Mouse (Mus musculus) lung, postnatal 0 days (tissue): ENCODE measurements at regions not wholly inside any gene's neighbourhood (a gene's known extent, or its start where the extent isn't known, plus 50 kb on each side); places are given as distances from the start of the nearest gene placed in this dataset.
A peak's percentile ranks its signal among the peaks of the same experiment; 100 is the strongest.

Source experiments
- ATAC-seq: fragments of 200-750 bp; cut with Nextera tagmentation; 2 replicates; pipeline ENCODE4 v1.8.0; 2017; ENCODE audit warnings: moderate library complexity
- DNase-seq: peaks from one replicate; pipeline ENCODE4 v3.0.0-alpha.2; 2016; ENCODE audit warnings: low spot score
- H3K27ac ChIP-seq: fragments of 300-500 bp; sonication (generic); 2 replicates; pipeline ENCODE4 v1.5.1; 2014; ENCODE audit warnings: antibody characterized with exemption, mild to moderate bottlenecking, low read length, mixed read lengths
- H3K27me3 ChIP-seq: fragments of 300-500 bp; sonication (generic); replicated peaks from 2 replicates; pipeline ENCODE4 v1.6.1; 2014; ENCODE audit warnings: low read length, mixed read lengths; ENCODE audit not compliant: insufficient read depth
- H3K36me3 ChIP-seq: fragments of 300-500 bp; sonication (generic); 2 replicates; pipeline ENCODE4 v1.6.1; 2014; ENCODE audit warnings: low read length, mixed read lengths; ENCODE audit not compliant: insufficient read depth
- H3K4me1 ChIP-seq: fragments of 300-500 bp; sonication (generic); 2 replicates; pipeline ENCODE4 v1.6.1; 2014; ENCODE audit warnings: antibody characterized with exemption, low read depth, low read length, mixed read lengths; ENCODE audit not compliant: insufficient read depth
- H3K4me2 ChIP-seq: fragments of 300-500 bp; sonication (generic); replicated peaks from 2 replicates; pipeline ENCODE4 v1.6.1; 2014; ENCODE audit warnings: low read depth, mild to moderate bottlenecking, low read length, moderate library complexity, mixed read lengths
- H3K4me3 ChIP-seq: fragments of 300-500 bp; sonication (generic); 2 replicates; pipeline ENCODE4 v1.5.1; 2014; ENCODE audit warnings: low read depth, low read length
- H3K9ac ChIP-seq: fragments of 300-500 bp; sonication (generic); replicated peaks from 2 replicates; pipeline ENCODE4 v1.6.1; 2014; ENCODE audit warnings: low read depth, mild to moderate bottlenecking
- H3K9me3 ChIP-seq: fragments of 300-500 bp; sonication (generic); 2 replicates; pipeline ENCODE4 v1.6.1; 2016; ENCODE audit warnings: low read length, mixed read lengths
- CTCF ChIP-seq: IDR thresholded peaks from 2 replicates; pipeline ENCODE4 v1.5.1; 2016; ENCODE audit warnings: antibody characterized with exemption, mild to moderate bottlenecking
- EP300 ChIP-seq: IDR thresholded peaks from 2 replicates; pipeline ENCODE4 v1.6.1; 2016; ENCODE audit warnings: antibody characterized with exemption, mild to moderate bottlenecking, control low read depth
- WGBS: fragments of 180-500 bp; shearing (Covaris S2); extraction: QIAGEN DNeasy Blood & Tissue Kit; methylation state at CpG from one replicate; pipeline ENCODE4 v1.1.7; 2014; 5-methylcytosine and 5-hydroxymethylcytosine counted together

DNA sequence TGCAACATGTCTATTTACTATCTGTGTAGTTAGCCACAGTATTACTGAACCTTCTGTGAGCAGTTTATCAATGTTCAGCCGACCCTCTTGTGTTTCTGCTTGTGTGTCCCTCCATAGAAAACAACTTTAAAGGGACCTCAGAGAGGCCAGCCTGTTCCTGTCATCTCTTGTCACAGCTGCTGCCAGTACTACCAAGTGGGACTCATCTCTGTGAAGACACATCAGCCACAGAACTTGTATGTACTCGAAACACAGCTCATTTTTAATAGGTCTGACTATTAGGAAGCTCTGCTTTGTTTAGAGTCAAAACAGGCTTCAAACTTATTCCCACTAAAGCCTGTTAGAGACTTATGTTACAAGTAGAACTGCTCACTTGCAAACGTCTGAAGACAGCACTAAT lies 549.1 kb upstream of the Camk1g start:
- WGBS = 26% methylated on average over 3 of the region's 3 CpGs
- no peaks in the 10 kb centered on the region for H3K27me3 ChIP-seq
- no peak overlapping the region for H3K4me3 ChIP-seq
- no peaks in the 10 kb centered on the region for H3K4me1 ChIP-seq
- peak; percentile 46 for ATAC-seq
- H3K36me3 ChIP-seq = no peaks in the 10 kb centered on the region
- H3K9ac ChIP-seq = no peak overlapping the region
- TF ChIP-seq CTCF (no peak), EP300 (no peak)
- DNase-seq = peak; percentile 23
- no peak overlapping the region for H3K27ac ChIP-seq
- H3K9me3 ChIP-seq = no peaks in the 10 kb centered on the region
- H3K4me2 ChIP-seq = no peak overlapping the region

DNA sequence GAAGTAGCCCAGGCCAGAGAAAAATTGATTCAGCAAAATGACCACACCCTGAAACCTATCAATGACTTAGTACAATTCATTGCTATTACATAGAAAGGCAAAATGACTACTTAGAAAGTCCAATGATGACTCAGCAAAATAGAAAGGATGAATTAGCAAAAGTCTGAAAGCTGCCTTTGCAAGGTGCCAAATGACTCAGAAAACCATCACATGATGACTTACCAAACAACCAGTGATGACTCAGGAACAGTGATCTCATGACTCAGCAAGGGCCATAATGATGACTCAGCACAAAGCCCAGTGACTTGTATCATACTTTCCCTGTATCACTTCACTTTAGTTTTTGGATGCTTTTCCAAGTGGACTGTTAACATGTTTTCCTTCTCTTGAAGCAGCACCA lies 535.6 kb upstream of the Camk1g start:
- no peak overlapping the region for H3K27ac ChIP-seq
- no peak for ATAC-seq
- H3K4me3 ChIP-seq = no peak overlapping the region
- no peaks in the 10 kb centered on the region for H3K36me3 ChIP-seq
- no peaks in the 10 kb centered on the region for H3K4me1 ChIP-seq
- no peak overlapping the region for H3K4me2 ChIP-seq
- no peaks in the 10 kb centered on the region for H3K9me3 ChIP-seq
- no peak for TF ChIP-seq EP300
- no peak for TF ChIP-seq CTCF
- H3K9ac ChIP-seq = no peak overlapping the region
- H3K27me3 ChIP-seq = no peaks in the 10 kb centered on the region
- no peak for DNase-seq

GRCm38 (mm10) chr1:193894072-193894471 lies 524.0 kb upstream of the Camk1g start:
- Histone ChIP-seq H3K9me3 (no peaks in the 10 kb centered on the region), H3K4me2 (no peak overlapping the region), H3K4me1 (no peaks in the 10 kb centered on the region), H3K4me3 (no peak overlapping the region), H3K36me3 (no peaks in the 10 kb centered on the region), H3K27ac (no peak overlapping the region), H3K9ac (no peak overlapping the region), H3K27me3 (no peaks in the 10 kb centered on the region)
- TF ChIP-seq EP300 = no peak
- TF ChIP-seq CTCF = no peak
- peak; percentile 8 for DNase-seq
- no peak for ATAC-seq

DNA sequence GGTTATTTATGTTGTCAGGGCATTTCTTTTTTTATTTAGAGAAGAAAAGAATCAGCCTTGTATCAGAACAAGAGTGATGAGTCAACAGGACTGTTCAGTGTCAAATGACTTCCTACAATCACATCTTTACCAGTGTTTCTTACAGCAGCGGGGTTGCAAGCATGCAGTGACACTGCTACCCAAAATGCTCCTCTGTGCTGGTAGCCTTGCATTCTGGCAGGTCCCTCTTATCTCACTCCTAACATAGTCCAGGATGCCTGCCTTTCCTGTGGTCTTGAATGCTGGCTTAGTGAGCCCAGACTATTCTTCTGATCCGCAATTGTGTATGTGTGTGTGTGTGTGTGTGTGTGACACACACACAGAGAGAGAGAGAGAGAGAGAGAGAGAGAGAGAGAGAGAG lies 506.4 kb upstream of the Camk1g start:
- no peak overlapping the region for H3K9ac ChIP-seq
- ATAC-seq (no peak), DNase-seq (no peak)
- no peaks in the 10 kb centered on the region for H3K4me1 ChIP-seq
- H3K27me3 ChIP-seq = no peaks in the 10 kb centered on the region
- 57% methylated on average over 2 of the region's 2 CpGs for WGBS
- no peak overlapping the region for H3K4me3 ChIP-seq
- no peaks in the 10 kb centered on the region for H3K36me3 ChIP-seq
- no peaks in the 10 kb centered on the region for H3K9me3 ChIP-seq
- no peak overlapping the region for H3K27ac ChIP-seq
- H3K4me2 ChIP-seq = no peak overlapping the region
- TF ChIP-seq EP300 (no peak), CTCF (no peak)

DNA sequence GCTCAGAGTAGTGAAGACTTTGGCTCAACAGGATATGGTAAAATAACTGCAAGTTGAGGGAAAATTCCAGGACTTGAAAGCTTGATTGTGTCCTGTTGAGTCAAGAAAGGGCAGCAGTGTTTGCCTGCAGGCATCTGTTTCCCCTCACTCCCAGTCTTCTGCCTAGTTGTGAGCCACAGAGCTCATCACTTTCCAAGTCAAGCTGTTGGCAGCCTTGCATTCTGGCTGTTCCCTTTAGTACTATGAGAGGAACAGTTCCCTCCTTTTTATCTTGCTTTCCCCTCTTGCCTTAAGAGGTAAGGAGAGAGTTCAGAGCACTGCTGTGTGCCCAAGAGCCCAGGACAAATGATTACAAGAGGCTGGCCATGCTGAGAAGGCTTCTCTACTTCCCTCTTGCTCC lies 506.0 kb upstream of the Camk1g start:
- Histone ChIP-seq H3K9ac (no peak overlapping the region), H3K36me3 (no peaks in the 10 kb centered on the region), H3K4me3 (no peak overlapping the region), H3K4me2 (no peak overlapping the region), H3K9me3 (no peaks in the 10 kb centered on the region), H3K4me1 (no peaks in the 10 kb centered on the region), H3K27me3 (no peaks in the 10 kb centered on the region), H3K27ac (no peak overlapping the region)
- DNase-seq (peak; percentile 24), ATAC-seq (peak; percentile 28)
- no peak for TF ChIP-seq CTCF

DNA sequence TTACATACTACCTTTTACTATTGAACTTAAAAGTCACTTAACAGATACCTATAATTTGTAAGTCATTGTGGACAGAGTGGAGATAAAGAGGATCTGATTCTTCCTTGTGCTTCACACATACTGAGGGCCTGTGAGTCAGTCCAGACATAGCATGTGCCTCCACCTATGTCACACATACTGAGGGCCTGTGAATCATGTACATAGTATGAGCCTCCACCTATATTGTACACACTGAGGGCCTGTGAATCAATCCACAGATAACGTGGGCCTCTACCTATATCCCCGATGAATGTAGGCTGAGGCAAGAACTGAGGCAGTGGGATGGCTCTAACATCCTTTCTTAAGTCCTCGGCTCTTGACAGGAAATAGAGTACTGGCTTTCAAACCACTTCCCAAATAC lies 505.2 kb upstream of the Camk1g start:
- no peak overlapping the region for H3K9ac ChIP-seq
- TF ChIP-seq EP300 = no peak
- no peak for TF ChIP-seq CTCF
- no peaks in the 10 kb centered on the region for H3K36me3 ChIP-seq
- H3K4me1 ChIP-seq = no peaks in the 10 kb centered on the region
- DNase-seq (no peak), ATAC-seq (no peak)
- no peak overlapping the region for H3K27ac ChIP-seq
- no peaks in the 10 kb centered on the region for H3K27me3 ChIP-seq
- H3K4me2 ChIP-seq = no peak overlapping the region
- H3K9me3 ChIP-seq = no peaks in the 10 kb centered on the region
- H3K4me3 ChIP-seq = no peak overlapping the region
- 85% methylated on average over 3 of the region's 3 CpGs for WGBS

DNA sequence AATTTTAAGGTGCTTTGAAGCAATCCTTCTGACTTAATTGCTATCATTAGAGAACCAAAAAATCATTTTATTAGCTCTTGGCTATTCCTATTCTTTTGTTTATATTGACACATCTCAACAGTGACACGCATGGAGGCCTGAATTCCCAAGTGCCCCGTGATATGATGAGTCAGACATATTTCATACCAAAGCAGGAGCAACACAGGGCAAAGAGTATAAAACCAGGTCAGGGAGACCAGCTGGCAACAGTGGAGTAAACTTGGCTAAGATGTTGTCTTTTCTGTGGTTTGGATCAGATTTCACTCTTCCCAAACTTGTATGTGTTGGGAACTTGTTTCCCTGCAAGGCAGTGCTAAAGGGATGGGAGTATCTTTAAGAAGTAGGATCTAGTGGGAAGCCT lies 500.6 kb upstream of the Camk1g start:
- no peak overlapping the region for H3K9ac ChIP-seq
- no peak overlapping the region for H3K4me2 ChIP-seq
- no peak overlapping the region for H3K27ac ChIP-seq
- TF ChIP-seq EP300 (no peak), CTCF (no peak)
- H3K4me3 ChIP-seq = no peak overlapping the region
- no peaks in the 10 kb centered on the region for H3K4me1 ChIP-seq
- peak; percentile 46 for ATAC-seq
- no peaks in the 10 kb centered on the region for H3K9me3 ChIP-seq
- peak; percentile 49 for DNase-seq
- WGBS = 47% methylated on average over 2 of the region's 2 CpGs
- H3K36me3 ChIP-seq = no peaks in the 10 kb centered on the region
- no peaks in the 10 kb centered on the region for H3K27me3 ChIP-seq
